Mouse (Mus musculus) CH12.LX (cell line): ENCODE results near the gene Anp32b. TPM values are rescaled to one million over a fixed set of nuclear protein-coding genes. Genes with fewer than 3 reads are reported as not detected.

Experiments used
- DNase-seq: peaks from one replicate; pipeline ENCODE4 v3.0.0-alpha.2; 2013; ENCODE audit errors: extremely low read depth
- H3K27ac ChIP-seq: 2 replicates; pipeline ENCODE4 v1.5.1; 2012; ENCODE audit warnings: low read depth, mild to moderate bottlenecking, control low read depth, moderate library complexity; ENCODE audit not compliant: insufficient read depth
- H3K27me3 ChIP-seq: replicated peaks from 2 replicates; pipeline ENCODE3; 2012; ENCODE audit warnings: inconsistent platforms
- H3K36me3 ChIP-seq, 2 experiments: replicated peaks in 1 of 2; 2 replicates each; pipeline versions ENCODE3 to v1.6.1; 2012; ENCODE audit warnings: inconsistent platforms in 1 of 2, low read length in 1 of 2, mild to moderate bottlenecking in 1 of 2, mixed read lengths in 1 of 2, moderate library complexity in 1 of 2; ENCODE audit not compliant: control insufficient read depth in 1 of 2, insufficient read depth in 1 of 2
- H3K4me1 ChIP-seq, 2 experiments: 2 replicates each; pipeline ENCODE4 v1.6.1; 2012; ENCODE audit warnings: inconsistent platforms in 1 of 2, moderate library complexity in 1 of 2; ENCODE audit not compliant: insufficient read depth in 2 of 2, control insufficient read depth in 1 of 2
- H3K4me2 ChIP-seq: 2 replicates; pipeline ENCODE4 v1.6.1; 2012; ENCODE audit warnings: low read depth, mild to moderate bottlenecking, control low read depth; ENCODE audit not compliant: poor library complexity, insufficient read depth, severe bottlenecking
- H3K4me3 ChIP-seq, 3 experiments: fragments of 150-350 bp in 1 of 3; sonication (generic) in 1 of 3; replicated peaks in 1 of 3; 2 replicates each; pipeline versions ENCODE3 to v1.5.1; 2011 to 2012; ENCODE audit warnings: low read depth in 2 of 3, low read length in 2 of 3, mild to moderate bottlenecking in 2 of 3, moderate library complexity in 2 of 3, control low read depth in 1 of 3, improper control_type of control experiment in 1 of 3, inconsistent platforms in 1 of 3, mixed read lengths in 1 of 3; ENCODE audit not compliant: poor library complexity in 1 of 3
- H3K79me2 ChIP-seq: replicated peaks from 2 replicates; pipeline ENCODE4 v1.6.1; 2012; ENCODE audit warnings: mild to moderate bottlenecking, moderate library complexity; ENCODE audit not compliant: control insufficient read depth, poor library complexity, insufficient read depth, severe bottlenecking; ENCODE audit errors: extremely low read depth
- H3K9ac ChIP-seq: 2 replicates; pipeline ENCODE4 v1.6.1; 2012; ENCODE audit warnings: low read depth, mild to moderate bottlenecking, control low read depth, moderate library complexity; ENCODE audit not compliant: insufficient read depth
- H3K9me3 ChIP-seq: replicated peaks from 2 replicates; pipeline ENCODE3; 2012; ENCODE audit warnings: low read length, inconsistent platforms, mixed read lengths
- BHLHE40 ChIP-seq: IDR thresholded peaks from 2 replicates; pipeline ENCODE4 v1.6.1; 2011; ENCODE audit warnings: mild to moderate bottlenecking, low read depth, low read length, improper control_type of control experiment
- CHD1 ChIP-seq: IDR thresholded peaks from 2 replicates; pipeline ENCODE4 v1.6.1; 2012; ENCODE audit warnings: low read depth, low read length, improper control_type of control experiment, inconsistent platforms
- CHD2 ChIP-seq: IDR thresholded peaks from 2 replicates; pipeline ENCODE4 v1.6.1; 2011; ENCODE audit warnings: low read length, improper control_type of control experiment
- ELF1 ChIP-seq: IDR thresholded peaks from 2 replicates; pipeline ENCODE4 v1.6.1; 2014; ENCODE audit warnings: low read depth, mild to moderate bottlenecking, inconsistent platforms, low read length, improper control_type of control experiment
- ETS1 ChIP-seq: conservative IDR thresholded peaks from 2 replicates; pipeline ENCODE4 v1.6.1; 2012; ENCODE audit warnings: low read depth, mild to moderate bottlenecking, inconsistent platforms, low read length, improper control_type of control experiment, moderate library complexity
- GABPA ChIP-seq: IDR thresholded peaks from 2 replicates; pipeline ENCODE4 v1.6.1; 2012; ENCODE audit warnings: low read depth, low read length, improper control_type of control experiment, inconsistent platforms; ENCODE audit not compliant: insufficient replicate concordance
- HCFC1 ChIP-seq: IDR thresholded peaks from 2 replicates; pipeline ENCODE4 v1.6.1; 2012; ENCODE audit warnings: low read depth, mild to moderate bottlenecking, inconsistent platforms, low read length, improper control_type of control experiment
- JUN ChIP-seq: IDR thresholded peaks from 2 replicates; pipeline ENCODE4 v1.6.1; 2011; ENCODE audit warnings: low read depth, mild to moderate bottlenecking, low read length, improper control_type of control experiment, moderate library complexity; ENCODE audit not compliant: insufficient read depth
- JUND ChIP-seq: conservative IDR thresholded peaks from 2 replicates; pipeline ENCODE4 v1.6.1; 2011; ENCODE audit warnings: low read depth, low read length, improper control_type of control experiment
- MAZ ChIP-seq: IDR thresholded peaks from 2 replicates; pipeline ENCODE4 v1.6.1; 2012; ENCODE audit warnings: low read depth, mild to moderate bottlenecking, inconsistent platforms, low read length, improper control_type of control experiment, moderate library complexity
- MEF2A ChIP-seq: IDR thresholded peaks from 2 replicates; pipeline ENCODE4 v1.6.1; 2014; ENCODE audit warnings: low read depth, mild to moderate bottlenecking, inconsistent platforms, low read length, improper control_type of control experiment, borderline replicate concordance
- MYC ChIP-seq: IDR thresholded peaks from 2 replicates; pipeline ENCODE4 v1.6.1; 2011; ENCODE audit warnings: low read depth, mild to moderate bottlenecking, improper control_type of control experiment, low read length
- PAX5 ChIP-seq: IDR thresholded peaks from 2 replicates; pipeline ENCODE4 v1.6.1; 2012; ENCODE audit warnings: low read length, inconsistent platforms, mixed read lengths
- POLR2A ChIP-seq: IDR thresholded peaks from 2 replicates; pipeline ENCODE4 v1.6.1; 2011; ENCODE audit warnings: low read depth, mild to moderate bottlenecking, improper control_type of control experiment, low read length
- POLR2AphosphoS2 ChIP-seq: IDR thresholded peaks from 2 replicates; pipeline ENCODE4 v1.6.1; 2011; ENCODE audit warnings: low read depth, low read length, improper control_type of control experiment
- RAD21 ChIP-seq: IDR thresholded peaks from 2 replicates; pipeline ENCODE4 v1.6.1; 2011; ENCODE audit warnings: low read depth, mild to moderate bottlenecking, low read length, improper control_type of control experiment, moderate library complexity
- SMC3 ChIP-seq: IDR thresholded peaks from 2 replicates; pipeline ENCODE4 v1.6.1; 2011; ENCODE audit warnings: low read depth, low read length, improper control_type of control experiment
- ZC3H11A ChIP-seq: IDR thresholded peaks from 2 replicates; pipeline ENCODE4 v1.6.1; 2012; ENCODE audit warnings: low read depth, mild to moderate bottlenecking, inconsistent platforms, low read length, improper control_type of control experiment
- ZMIZ1 ChIP-seq: IDR thresholded peaks from 2 replicates; pipeline ENCODE4 v1.6.1; 2012; ENCODE audit warnings: low read depth, mild to moderate bottlenecking, inconsistent platforms, low read length, improper control_type of control experiment
- ZNF384 ChIP-seq: IDR thresholded peaks from 2 replicates; pipeline ENCODE4 v1.6.1; 2012; ENCODE audit warnings: low read depth, low read length, improper control_type of control experiment, inconsistent platforms
- dilution Hi-C: fragments of 300-500 bp; cut with MboI; formaldehyde crosslinking; loops from 2 replicates; pipeline ENCODE4 v1.14.3; 2020; ENCODE audit warnings: low sequenced_read_pairs; ENCODE audit not compliant: extremely low pct_unique_long_range_greater_than_20kb, extremely low pct_ligation_motif_present
- in situ Hi-C: fragments of 300-500 bp; cut with MboI; formaldehyde crosslinking; loops from 3 replicates; pipeline ENCODE4 v1.14.3; 2019; ENCODE audit warnings: low sequenced_read_pairs, low pct_ligation_motif_present, low pct_unique_long_range_greater_than_20kb, mixed read lengths
- polyA plus RNA-seq: library from polyadenylated mRNA; unstranded; fragments of >175 nt; gene quantifications from 2 replicates; pipeline ENCODE4 v1.2.1, GENCODE M21; 2012; ENCODE audit warnings: low read depth; ENCODE audit not compliant: insufficient read length
- total RNA-seq, 2 experiments: library from RNA; depleted of rRNA; stranded (reverse); fragments of 300-350 nt in 1 of 2; fragments of >200 nt in 1 of 2; gene quantifications; 2 replicates each; pipeline ENCODE4 v1.2.3; 2012 to 2014

The Anp32b gene
- total and polyA plus RNA-seq, 3 experiments, result 29.4 to 864 (median 37.5) TPM

- peaks cover 7 to 14% of the 10 kb centered on the region in 2 experiments for H3K4me1 ChIP-seq
- no peak for TF ChIP-seq GABPA
- no peak for TF ChIP-seq HCFC1
- TF ChIP-seq ZC3H11A, result no peak
- no peak for TF ChIP-seq ZNF384
- no peak for TF ChIP-seq JUN
- H3K9ac ChIP-seq, result no peak overlapping the region
- H3K36me3 ChIP-seq, result no peaks in the 10 kb centered on the region
- no peak overlapping the region for H3K4me3 ChIP-seq
- H3K9me3 ChIP-seq, result peaks cover 3% of the 10 kb centered on the region
- dilution Hi-C loops (no loop called here), in situ Hi-C loops (no loop called here)
- DNase-seq, result no peak
- H3K4me2 ChIP-seq, result no peak overlapping the region
- H3K27me3 ChIP-seq, result no peaks in the 10 kb centered on the region
- no peaks in the 10 kb centered on the region for H3K79me2 ChIP-seq
- H3K27ac ChIP-seq, result no peak overlapping the region
Measured at GRCm38 (mm10) chr4:46406966-46407703, 43.6 kb upstream of the Anp32b start.

- DNase-seq, result no peak
- Histone ChIP-seq H3K4me2 (no peak overlapping the region), H3K27me3 (no peaks in the 10 kb centered on the region), H3K27ac (no peak overlapping the region), H3K4me1 (peaks cover 7 to 8% of the 10 kb centered on the region in 2 experiments), H3K4me3 (no peak overlapping the region), H3K79me2 (no peaks in the 10 kb centered on the region), H3K9ac (no peak overlapping the region)
- dilution Hi-C loops (no loop called here), in situ Hi-C loops (no loop called here)
- TF ChIP-seq MYC (no peak), MAZ (no peak), ZC3H11A (no peak), CHD2 (no peak), POLR2A (no peak), MEF2A (no peak), SMC3 (no peak), RAD21 (no peak), ZNF384 (no peak), ZMIZ1 (no peak), ETS1 (no peak), ELF1 (no peak), JUND (no peak), CHD1 (no peak), PAX5 (no peak), POLR2AphosphoS2 (no peak), BHLHE40 (no peak)
- TF ChIP-seq, all 38 proteins: peak for 0
- Histone ChIP-seq H3K9me3 (peaks cover 3% of the 10 kb centered on the region), H3K36me3 (no peaks in the 10 kb centered on the region)
Measured at GRCm38 (mm10) chr4:46410677-46411076, 40.0 kb upstream of the Anp32b start.
